Mouse (Mus musculus): Measurements from ENCODE around the gene Abhd14b. TPM values are rescaled to one million over a fixed set of nuclear protein-coding genes. Genes with fewer than 3 reads are reported as not detected.

Abhd14b gene
- total and polyA plus RNA-seq, 3 experiments, result 3.4 to 6.5 TPM; not detected in 1

DNA sequence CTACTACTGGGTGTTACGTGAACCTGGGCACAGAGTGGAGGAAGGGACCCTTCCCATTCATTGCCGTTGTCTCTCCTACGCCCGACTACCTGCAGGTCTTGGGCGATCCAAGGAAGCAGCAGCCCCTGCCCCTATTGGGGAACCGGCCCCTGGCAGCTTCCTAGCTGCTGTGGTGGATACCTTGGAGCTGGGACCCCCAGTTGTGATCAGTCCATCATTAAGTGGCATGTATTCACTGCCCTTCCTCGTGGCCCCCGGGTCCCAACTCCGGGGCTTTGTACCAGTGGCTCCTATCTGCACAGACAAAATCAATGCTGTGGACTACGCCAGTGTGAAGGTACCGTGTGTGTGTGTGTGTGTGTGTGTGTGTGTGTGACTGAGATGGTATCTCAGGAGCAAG, 4.0 kb downstream of the Abhd14b start:
- H3K27me3 ChIP-seq (ENCODE audit: control insufficient read depth in 1 of 2, insufficient read depth in 2 of 2, low read length in 2 of 2), result no peaks in the 10 kb centered on the region
- TF ChIP-seq KAT2A (conservative IDR thresholded peaks at IDR 0.05; ENCODE audit: low read depth, low read length), result no peak
- TF ChIP-seq SIN3A (IDR thresholded peaks at IDR 0.05; ENCODE audit: low read length), result no peak
- TF ChIP-seq RAD21 (IDR thresholded peaks at IDR 0.05; ENCODE audit: low read depth, low read length), result no peak
- H3K4me1 ChIP-seq (ENCODE audit: control insufficient read depth in 1 of 2, insufficient read depth in 2 of 2, low read length in 2 of 2), result peaks cover 0 to 9% of the 10 kb centered on the region in 2 experiments; a peak in 2 of 4 replicates
- H3K9ac ChIP-seq (ENCODE audit: control insufficient read depth, low read depth, low read length, poor library complexity, severe bottlenecking), result no peak overlapping the region
- no peak for DNase-seq (ENCODE audit: low read depth, low spot score)
- H3K27ac ChIP-seq (ENCODE audit: control insufficient read depth, low read depth, low read length), result no peak overlapping the region
- no peak overlapping the region for H3K4me3 ChIP-seq (ENCODE audit: control insufficient read depth in 1 of 2, insufficient read depth in 1 of 2, low read depth in 2 of 2, low read length in 2 of 2)
- peaks cover 3% of the 10 kb centered on the region; the same call in 1 of the 2 replicates for H3K79me2 ChIP-seq (ENCODE audit: control insufficient read depth, insufficient read depth, low read length, poor library complexity)
- H3K9me3 ChIP-seq (replicated peaks; ENCODE audit: insufficient read depth, low read length), result no peaks in the 10 kb centered on the region
- peaks cover 0 to 4% of the 10 kb centered on the region in 2 experiments; a peak in 2 of 4 replicates for H3K36me3 ChIP-seq (ENCODE audit: control insufficient read depth in 1 of 2, insufficient read depth in 2 of 2, low read length in 2 of 2)

- H3K27me3 ChIP-seq (ENCODE audit: control insufficient read depth in 1 of 2, insufficient read depth in 2 of 2, low read length in 2 of 2), result no peaks in the 10 kb centered on the region
- TF ChIP-seq MAX (IDR thresholded peaks at IDR 0.05; ENCODE audit: low read length) (no peak), CTCF (IDR thresholded peaks at IDR 0.05 in 2 of 3, conservative IDR thresholded peaks at IDR 0.05 in 1 of 3; ENCODE audit: control insufficient read depth in 1 of 3, insufficient read depth in 1 of 3, low read depth in 2 of 3, low read length in 3 of 3, poor library complexity in 1 of 3, severe bottlenecking in 1 of 3) (no peak), RCOR1 (IDR thresholded peaks at IDR 0.05; ENCODE audit: low read depth, low read length) (no peak), ZMIZ1 (IDR thresholded peaks at IDR 0.05; ENCODE audit: low read depth, low read length) (no peak), MEF2A (IDR thresholded peaks at IDR 0.05; ENCODE audit: extremely low read depth, insufficient replicate concordance, low read depth, low read length, poor library complexity, severe bottlenecking) (no peak), USF2 (IDR thresholded peaks at IDR 0.05; ENCODE audit: borderline replicate concordance in 1 of 2, insufficient read depth in 1 of 2, low read depth in 1 of 2, low read length in 2 of 2) (no peak), RAD21 (IDR thresholded peaks at IDR 0.05; ENCODE audit: low read depth, low read length) (no peak), ELF1 (IDR thresholded peaks at IDR 0.05; ENCODE audit: low read depth, low read length) (no peak), ZC3H11A (IDR thresholded peaks at IDR 0.05; ENCODE audit: low read depth, low read length) (no peak), MXI1 (IDR thresholded peaks at IDR 0.05; ENCODE audit: low read depth, low read length) (no peak)
- no peak overlapping the region for H3K4me3 ChIP-seq (ENCODE audit: control insufficient read depth in 1 of 2, insufficient read depth in 1 of 2, low read depth in 2 of 2, low read length in 2 of 2)
- H3K27ac ChIP-seq (ENCODE audit: control insufficient read depth, low read depth, low read length), result no peak overlapping the region
- peaks cover 0 to 6% of the 10 kb centered on the region in 2 experiments; a peak in 2 of 4 replicates for H3K4me1 ChIP-seq (ENCODE audit: control insufficient read depth in 1 of 2, insufficient read depth in 2 of 2, low read length in 2 of 2)
- H3K36me3 ChIP-seq (ENCODE audit: control insufficient read depth in 1 of 2, insufficient read depth in 2 of 2, low read length in 2 of 2), result peaks cover 0 to 2% of the 10 kb centered on the region in 2 experiments; a peak in 2 of 4 replicates
- H3K9ac ChIP-seq (ENCODE audit: control insufficient read depth, low read depth, low read length, poor library complexity, severe bottlenecking), result no peak overlapping the region
- DNase-seq (ENCODE audit: low read depth, low spot score), result no peak
- peaks cover 3% of the 10 kb centered on the region; the same call in 1 of the 2 replicates for H3K79me2 ChIP-seq (ENCODE audit: control insufficient read depth, insufficient read depth, low read length, poor library complexity)
- H3K9me3 ChIP-seq (replicated peaks; ENCODE audit: insufficient read depth, low read length), result no peaks in the 10 kb centered on the region
Measured at GRCm38 (mm10) chr9:106451899-106452298, 4.6 kb downstream of the Abhd14b start.

DNA sequence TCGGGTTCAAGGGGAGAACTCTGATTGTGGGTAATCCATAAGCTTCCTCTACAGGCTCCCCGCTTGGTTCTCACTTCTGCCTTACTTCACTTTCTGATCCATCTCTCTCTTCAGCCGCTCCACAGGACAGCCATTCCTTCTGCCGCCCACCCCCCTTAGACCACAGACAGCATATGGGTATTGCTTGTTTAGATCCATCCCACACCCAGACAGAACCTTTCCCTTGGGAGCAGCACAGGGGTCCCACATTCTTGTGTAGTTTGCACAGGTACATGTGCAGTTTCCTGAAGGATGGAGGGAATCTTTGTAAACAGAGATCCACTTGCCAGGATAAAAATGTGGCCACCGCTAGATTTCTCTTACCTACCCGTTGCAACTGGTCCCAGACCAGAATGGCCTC, 5.1 kb downstream of the Abhd14b start:
- peaks cover 0 to 2% of the 10 kb centered on the region in 2 experiments; a peak in 2 of 4 replicates for H3K36me3 ChIP-seq (ENCODE audit: control insufficient read depth in 1 of 2, insufficient read depth in 2 of 2, low read length in 2 of 2)
- no peaks in the 10 kb centered on the region for H3K27me3 ChIP-seq (ENCODE audit: control insufficient read depth in 1 of 2, insufficient read depth in 2 of 2, low read length in 2 of 2)
- no peak for DNase-seq (ENCODE audit: low read depth, low spot score)
- peaks cover 3% of the 10 kb centered on the region; the same call in 1 of the 2 replicates for H3K79me2 ChIP-seq (ENCODE audit: control insufficient read depth, insufficient read depth, low read length, poor library complexity)
- H3K9me3 ChIP-seq (replicated peaks; ENCODE audit: insufficient read depth, low read length), result no peaks in the 10 kb centered on the region
- TF ChIP-seq MAX (IDR thresholded peaks at IDR 0.05; ENCODE audit: low read length) (no peak), RCOR1 (IDR thresholded peaks at IDR 0.05; ENCODE audit: low read depth, low read length) (0 out of 2 replicates have a peak, but pooled peaks have one; percentile 34)
- peaks cover 0 to 6% of the 10 kb centered on the region in 2 experiments; a peak in 2 of 4 replicates for H3K4me1 ChIP-seq (ENCODE audit: control insufficient read depth in 1 of 2, insufficient read depth in 2 of 2, low read length in 2 of 2)
- H3K4me3 ChIP-seq (ENCODE audit: control insufficient read depth in 1 of 2, insufficient read depth in 1 of 2, low read depth in 2 of 2, low read length in 2 of 2), result no peak overlapping the region
- H3K9ac ChIP-seq (ENCODE audit: control insufficient read depth, low read depth, low read length, poor library complexity, severe bottlenecking), result no peak overlapping the region
- H3K27ac ChIP-seq (ENCODE audit: control insufficient read depth, low read depth, low read length), result no peak overlapping the region

All from MEL (cell line).